Mouse (Mus musculus) lung, postnatal 25 days (tissue): Measurements from ENCODE around the gene Naaladl1.
"Not testable (repeated sequence)": the region's sequence is repeated elsewhere in the genome, so short reads cannot be mapped to it uniquely, and the experiment has no call there.

Experiments
- DNase-seq: peaks from one replicate; pipeline ENCODE4 v3.0.0; 2022; ENCODE audit warnings: low spot score

The Naaladl1 gene

DNA sequence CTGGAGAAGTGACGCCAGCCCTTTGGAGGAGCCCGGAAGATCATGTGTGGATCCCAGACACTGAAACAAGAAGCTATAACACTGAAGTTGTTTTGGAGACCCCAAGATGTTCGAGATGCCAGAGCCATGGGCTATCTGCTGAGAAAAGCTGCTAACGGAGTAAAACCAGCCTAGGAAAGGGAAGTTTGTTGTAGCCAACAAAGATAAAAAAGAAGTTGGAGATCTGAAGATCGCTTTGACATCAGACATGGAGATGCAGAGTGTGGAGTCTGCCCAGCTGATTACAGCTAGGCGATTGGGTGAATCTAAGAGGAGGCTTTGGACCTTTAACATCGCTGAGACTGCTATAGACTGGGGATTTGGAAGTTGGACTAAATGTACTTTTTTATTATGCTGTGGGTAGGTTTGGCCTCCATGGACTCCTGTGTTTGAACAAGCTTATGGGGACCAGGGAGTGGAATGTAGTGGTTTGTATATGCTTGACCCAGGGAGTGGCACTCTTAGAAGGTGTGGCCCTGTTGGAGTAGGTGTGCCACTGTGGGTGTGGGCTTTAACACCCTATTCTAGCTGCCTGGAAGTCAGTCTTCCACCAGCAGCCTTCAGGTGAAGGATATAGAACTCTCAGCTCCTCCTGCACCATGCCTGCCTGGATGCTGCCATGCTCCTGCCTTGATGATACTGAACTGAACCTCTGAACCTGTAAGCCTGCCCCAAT is 25.0 kb downstream of the Naaladl1 start:
- not testable (repeated sequence) for DNase-seq

DNA sequence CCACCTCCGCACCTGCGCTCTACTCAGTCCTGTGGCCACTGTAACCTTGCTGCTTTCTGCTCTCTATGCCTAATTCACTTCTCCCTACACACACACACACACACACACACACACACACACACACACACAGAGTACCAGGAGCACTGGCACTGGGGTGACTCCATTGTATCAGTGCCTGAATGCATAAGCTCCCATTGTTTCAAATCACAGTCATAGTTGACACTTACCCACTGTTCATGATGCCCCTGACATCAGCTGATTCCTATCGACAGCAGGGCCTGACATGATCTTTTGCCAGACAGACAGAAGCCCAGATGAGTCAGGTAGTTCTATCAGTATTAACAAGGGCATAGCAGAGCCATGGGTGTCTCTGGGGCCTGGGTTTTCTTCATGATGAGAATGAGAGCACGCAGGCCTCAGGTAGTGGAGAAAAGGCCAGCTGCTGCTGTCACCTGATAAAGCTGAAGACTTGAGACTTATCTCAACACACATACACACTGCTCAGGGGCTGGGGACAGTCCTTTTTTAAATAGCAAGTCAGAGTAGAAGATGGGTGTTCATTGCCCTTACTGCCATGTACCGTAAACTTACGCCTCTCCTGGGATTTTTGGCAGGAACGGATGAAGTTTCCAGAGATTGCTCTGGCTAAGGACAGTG is 26.7 kb downstream of the Naaladl1 start:
- DNase-seq: no peak

DNA sequence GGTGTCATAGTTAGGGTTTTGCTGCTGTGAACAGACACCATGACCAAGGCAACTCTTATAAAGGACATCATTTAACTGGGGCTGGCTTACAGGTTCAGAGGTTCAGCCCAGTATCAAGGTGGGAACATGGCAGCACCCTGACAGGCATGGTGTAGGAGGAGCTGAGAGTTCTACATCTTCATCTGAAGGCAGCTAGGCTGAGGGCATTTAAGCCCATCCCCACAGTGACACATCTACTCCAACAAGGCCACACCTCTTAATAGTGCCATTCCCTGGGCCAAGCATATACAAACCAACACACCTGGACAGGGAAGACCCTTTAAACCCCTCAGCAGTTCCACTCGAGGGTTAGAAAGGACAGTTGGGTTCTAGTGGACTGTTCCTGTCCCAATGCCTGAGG is 27.6 kb downstream of the Naaladl1 start:
- DNase-seq: not testable (repeated sequence)

DNA sequence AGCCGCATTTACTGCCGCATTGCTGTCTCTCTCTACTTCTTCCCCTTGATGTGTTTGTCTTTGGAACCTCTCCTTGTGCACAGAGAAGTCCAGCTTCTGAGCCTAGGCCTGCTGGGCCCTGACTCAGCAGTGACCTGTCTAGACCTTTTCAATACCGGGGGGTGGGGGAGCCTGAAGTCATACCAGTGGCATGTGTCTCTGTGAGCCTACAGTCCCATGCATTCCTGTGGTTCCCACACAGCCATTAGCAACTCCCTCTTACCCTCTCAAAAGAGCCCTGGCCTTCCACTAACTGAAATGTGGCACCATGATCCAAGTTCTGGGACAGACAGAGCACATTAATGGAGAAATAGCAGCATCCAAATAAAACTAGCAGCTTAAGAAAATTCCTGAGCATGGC is 30.8 kb downstream of the Naaladl1 start:
- DNase-seq: no peak

DNA sequence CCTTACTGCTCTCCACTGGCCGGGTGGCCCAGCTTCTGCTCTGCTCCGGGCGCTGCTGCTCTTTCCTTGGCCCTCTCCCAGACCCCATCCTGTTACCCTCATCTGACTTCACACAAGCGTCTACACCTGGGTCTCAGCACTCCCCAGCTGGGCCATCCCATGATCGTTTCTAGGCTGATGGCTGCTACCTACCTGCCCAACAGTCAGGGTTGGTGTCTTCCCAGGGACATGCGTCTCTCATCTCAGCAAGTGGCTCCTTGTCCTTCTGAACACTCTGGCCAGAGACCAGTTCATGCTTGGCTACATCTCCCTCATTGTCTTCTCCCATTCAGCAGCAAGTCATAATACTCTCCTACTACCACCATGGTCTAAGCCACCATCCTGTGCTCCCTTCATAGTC is 34.1 kb downstream of the Naaladl1 start:
- DNase-seq: no peak

DNA sequence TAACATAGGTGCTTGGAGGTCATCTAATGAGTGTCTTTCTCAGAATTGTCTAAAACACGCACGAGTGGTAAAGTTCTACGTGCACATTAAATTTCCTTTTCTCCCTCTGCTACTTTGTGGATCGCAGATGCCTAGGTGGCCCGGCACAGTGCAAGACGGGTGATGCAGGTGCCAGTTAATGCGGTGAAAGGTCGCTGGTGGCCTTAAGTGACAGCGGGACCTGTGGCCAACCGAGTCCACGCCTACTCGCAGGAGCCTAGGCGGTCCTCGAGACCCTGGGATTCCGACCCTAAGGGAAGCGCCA is 34.7 kb downstream of the Naaladl1 start:
- DNase-seq: no peak

DNA sequence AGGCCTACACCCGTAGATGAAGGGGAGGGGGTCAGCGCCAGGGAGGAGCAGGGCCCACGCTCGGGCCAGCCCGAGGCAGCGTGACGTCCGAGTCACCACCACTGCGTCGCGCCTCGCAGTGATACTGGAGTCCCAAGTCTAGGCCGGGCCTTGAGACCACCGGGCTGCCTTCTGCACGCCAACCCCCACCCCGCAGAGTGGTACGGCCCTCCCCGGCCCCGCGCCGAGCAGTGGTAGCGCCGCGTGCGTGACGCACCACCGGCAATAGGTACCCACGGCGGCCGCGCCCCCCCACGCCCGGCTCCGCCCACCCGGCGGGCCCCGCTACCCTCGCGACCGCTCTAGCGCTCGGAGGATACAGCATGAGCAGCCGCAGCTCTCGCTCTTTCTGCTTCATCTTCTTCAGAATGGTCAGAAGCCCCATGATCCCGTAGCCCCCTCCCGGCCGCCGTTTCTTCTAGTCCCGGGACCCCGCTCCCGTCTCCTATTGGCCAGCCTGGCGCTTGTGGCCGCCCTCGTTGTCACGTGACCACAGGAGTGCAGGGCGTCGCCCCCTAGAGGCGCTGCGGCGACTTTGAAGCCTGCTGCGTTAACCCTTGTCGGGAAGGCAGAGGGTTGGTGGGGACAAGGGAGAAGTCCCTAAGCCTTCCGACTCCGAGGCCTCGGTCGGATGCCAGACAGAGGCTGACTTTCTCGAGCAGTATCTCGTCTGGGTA is 35.3 kb downstream of the Naaladl1 start, which contains the start of gene Batf2:
TSS of gene Batf2 (plus strand) at position 306 of the 716 bp plus-strand sequence.
- peak; percentile 93 for DNase-seq

DNA sequence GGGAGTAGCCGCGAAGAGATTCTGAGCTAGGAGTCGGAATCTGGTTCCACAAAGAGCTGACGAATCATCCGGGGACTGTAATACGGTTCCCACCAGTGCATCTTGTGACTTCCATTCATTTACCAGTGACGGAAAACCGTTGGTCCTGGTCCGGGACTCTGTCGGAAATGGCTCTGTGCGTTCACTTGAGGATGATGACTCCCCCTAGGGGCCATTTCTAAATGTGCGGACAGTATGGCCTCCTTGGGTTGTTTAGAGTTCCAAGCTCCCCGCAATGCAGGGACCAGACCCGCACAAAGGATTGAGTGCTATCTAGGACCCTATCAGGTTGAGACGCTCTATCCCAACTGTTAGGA is 35.8 kb downstream of the Naaladl1 start, which contains the start of gene Arl2:
TSS of gene Arl2 (minus strand) at position 155 of the 356 bp plus-strand sequence.
- peak; percentile 89 for DNase-seq

DNA sequence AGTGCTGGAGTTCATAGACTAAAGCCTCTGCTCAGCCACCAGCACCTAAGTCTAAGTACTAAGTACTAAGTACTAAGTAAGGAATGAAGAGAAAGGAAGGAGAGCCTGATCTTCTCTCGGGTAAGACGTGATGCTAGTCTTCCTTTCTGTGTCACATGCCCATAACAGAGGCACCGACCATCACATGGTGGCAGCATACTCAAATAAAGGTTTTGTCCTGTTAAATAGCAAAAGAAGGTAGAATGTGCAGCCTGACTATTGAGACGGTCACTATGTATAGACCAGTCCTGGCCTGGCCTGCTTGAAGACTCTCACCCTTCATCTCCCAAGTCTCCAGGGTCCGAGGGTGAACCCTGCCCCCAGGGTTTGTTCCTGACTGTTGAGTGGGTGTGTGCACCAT is 39.3 kb downstream of the Naaladl1 start:
- no peak for DNase-seq

DNA sequence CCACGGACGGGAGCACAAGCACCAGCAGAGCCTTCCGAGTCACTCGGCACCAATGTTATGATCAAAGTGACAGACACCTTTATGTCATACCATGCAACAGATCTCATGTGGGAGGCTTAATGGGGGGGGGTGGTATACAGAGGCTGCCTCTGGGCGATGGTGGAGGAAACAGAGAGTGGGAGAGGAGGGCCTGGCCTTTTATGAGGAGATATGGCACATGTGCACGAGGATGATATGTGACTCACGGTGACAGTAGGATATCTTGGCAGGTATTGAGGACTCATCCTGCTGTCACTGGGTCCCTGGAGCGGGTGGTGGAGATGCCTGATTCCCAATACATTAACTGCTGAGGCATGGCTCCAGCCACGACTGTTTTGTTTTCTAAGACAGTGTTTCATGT is 49.6 kb downstream of the Naaladl1 start:
- DNase-seq: no peak

DNA sequence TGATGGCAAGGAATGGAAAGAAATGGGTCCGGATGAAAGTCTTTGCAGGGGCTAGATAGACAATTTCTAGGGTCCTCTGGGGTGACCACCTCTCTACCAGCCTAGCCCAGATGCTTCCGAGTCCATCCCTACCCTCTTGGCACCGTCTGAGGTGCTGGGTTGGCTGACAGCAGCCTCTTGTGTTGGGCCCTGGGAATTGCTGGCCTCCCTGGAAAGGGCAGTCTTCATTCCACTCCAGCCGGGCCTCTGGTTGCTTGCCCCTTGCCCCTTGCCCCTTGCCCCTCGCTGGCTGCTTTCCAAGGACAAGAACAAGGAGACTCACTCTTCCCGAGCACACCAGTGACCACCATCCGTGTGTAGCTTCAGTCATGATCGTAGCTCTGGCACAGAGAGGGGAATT is 50.8 kb downstream of the Naaladl1 start:
- no peak for DNase-seq

DNA sequence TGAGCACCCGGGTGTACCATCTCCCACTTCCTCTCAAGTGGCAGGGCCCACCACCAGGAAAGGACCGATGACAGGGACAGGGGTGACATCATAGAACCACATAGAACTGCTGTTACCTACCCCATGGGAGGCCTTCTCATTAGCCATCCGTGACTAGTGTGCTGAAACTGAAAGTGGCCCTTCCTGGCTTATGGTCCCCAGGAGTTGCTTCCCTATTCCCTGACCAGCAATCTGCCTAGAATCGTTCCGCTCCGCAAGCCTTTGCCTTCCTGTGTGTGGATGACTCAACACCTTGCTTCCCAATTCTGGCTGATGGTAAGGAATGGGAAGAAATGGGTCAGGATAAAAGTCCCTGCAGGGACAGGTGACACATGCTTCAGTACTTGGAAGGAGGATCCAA is 51.6 kb downstream of the Naaladl1 start:
- DNase-seq: no peak

DNA sequence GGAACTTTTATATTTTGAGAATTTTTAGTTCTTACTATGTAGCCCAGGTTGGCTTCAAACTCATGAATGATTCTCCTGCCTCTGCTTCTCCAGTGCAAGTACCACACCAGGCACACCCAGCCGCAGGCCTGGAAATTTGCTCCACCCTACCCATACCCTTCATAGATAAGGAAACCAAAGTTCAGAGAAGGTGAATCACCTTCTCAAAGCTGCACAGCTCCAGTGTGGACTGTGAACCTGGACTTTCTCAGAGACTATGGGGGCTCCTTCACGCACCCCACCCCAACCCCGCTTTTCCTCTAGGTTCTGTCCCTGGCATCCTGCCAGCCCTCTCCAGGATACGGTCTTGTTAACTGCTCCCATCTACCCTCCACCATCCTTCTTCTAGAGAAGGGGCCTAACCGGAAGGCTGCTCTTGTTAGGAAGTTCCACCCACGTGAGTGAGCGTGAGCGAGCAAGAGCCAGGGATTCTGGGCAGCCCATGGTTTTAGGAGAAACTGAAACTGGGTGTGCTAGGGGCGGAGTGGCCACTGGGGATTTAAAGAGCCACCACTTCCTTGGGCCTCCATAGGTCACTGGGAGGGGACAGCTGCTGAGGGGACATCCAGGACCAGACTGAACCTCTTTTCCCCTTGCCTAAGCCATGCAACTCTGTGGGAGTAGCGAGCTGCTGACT is 58.4 kb downstream of the Naaladl1 start:
- DNase-seq: peak; percentile 55
